Mouse (Mus musculus) heart, postnatal 0 days (tissue): Measurements from ENCODE around the gene Izumo1.

ENCODE experiments used
- CTCF ChIP-seq: IDR thresholded peaks from 2 replicates; pipeline ENCODE4 v1.5.1; 2016; ENCODE audit warnings: antibody characterized with exemption, control low read depth, low read depth
- EP300 ChIP-seq: IDR thresholded peaks from 2 replicates; pipeline ENCODE4 v1.6.1; 2016; ENCODE audit warnings: antibody characterized with exemption, low read depth

DNA sequence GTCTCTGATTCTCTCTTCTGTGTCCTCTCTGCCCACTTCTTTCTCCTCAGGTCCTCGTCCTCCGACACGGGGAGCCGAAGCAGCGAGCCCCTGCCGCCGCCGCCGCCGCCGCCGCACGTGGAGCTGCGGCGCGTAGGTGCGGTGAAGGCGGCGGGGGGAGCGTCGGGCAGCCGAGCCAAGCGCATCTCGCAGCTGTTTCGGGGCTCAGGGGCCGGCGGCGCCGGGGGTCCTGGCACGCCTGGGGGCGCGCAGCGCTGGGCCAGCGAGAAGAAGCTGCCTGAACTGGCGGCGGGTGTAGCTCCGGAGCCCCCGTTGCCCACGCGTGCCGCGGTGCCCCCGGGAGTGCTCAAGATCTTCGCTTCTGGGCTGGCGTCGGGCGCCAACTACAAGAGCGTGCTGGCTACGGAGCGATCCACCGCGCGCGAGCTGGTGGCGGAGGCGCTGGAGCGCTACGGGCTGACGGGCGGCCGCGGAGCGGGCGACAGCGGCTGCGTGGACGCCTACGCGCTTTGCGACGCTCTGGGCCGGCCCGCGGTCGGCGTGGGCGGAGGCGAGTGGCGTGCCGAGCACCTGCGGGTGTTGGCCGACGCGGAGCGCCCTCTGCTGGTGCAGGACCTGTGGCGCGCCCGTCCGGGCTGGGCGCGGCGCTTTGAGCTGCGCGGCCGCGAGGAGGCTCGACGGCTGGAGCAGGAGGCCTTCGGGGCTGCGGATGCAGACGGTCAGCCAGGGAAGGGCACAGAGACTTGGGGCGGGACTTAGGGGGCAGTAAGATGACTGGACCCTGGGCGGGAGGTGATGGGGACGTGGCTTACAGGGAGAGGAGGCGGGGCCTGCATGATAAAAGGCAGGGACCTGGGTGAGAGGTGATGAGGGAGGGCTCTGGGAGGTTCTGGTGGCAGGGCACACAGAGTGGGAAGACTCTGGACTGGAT lies 7.0 kb downstream of the Izumo1 start:
- TF ChIP-seq CTCF (peak; percentile 66), EP300 (0 out of 2 replicates have a peak, but pooled peaks have one; percentile 19)
